Mouse (Mus musculus) frontal cortex, adult (tissue): Measurements from ENCODE around the gene Tmco5.
A peak's percentile ranks its signal among the peaks of the same experiment; 100 is the strongest.
"Not testable (repeated sequence)": the region's sequence is repeated elsewhere in the genome, so short reads cannot be mapped to it uniquely, and the experiment has no call there.

Experiments
- ATAC-seq: cut with Nextera tagmentation; 2 replicates; pipeline ENCODE4 v1.9.2; 2017; ENCODE audit warnings: mild to moderate bottlenecking, moderate library complexity, mixed read lengths; ENCODE audit not compliant: low TSS enrichment

The Tmco5 gene

DNA sequence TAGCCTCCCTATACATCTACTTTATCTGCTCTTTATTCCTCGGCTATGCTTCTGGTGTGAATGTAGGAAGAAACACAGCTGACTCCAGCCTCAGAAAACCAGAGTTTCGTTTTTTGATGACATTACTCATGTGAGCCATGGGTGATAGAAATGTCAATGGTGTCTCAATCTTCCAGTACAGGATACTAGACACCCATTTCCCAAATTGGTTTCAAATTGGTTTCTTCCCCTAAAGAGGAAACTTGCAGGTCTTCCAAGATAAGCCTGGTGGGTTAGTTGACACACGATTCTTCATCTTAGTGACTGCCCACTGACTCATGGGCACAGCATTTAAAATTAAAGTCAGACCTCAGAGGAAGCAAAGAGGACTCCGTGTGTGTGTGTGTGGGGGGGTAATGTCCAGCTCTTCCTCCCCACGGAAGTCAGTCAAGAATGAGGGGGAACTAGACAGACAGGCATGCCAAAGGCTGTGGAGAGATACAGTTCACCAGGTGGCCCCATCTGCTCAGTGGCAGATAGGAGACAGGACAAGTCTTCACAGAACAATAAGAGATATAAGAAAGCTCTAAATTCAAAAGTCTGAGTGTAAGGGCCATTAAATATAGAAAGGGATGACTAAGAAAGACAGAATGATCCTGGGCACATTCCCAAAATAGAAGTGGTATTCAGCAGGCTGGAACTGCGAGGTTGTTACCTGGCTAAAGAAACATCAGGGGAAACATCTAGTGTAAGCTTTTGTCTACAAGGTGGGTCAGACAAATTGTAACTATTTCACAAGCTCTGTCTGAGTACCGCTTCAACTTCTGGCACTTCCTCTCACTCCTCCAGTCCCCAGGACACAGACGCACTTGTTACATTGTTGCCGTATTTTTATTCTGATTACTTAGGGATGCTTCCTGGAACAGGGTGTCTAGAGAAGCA is 44.3 kb downstream of the Tmco5 start:
- peak; percentile 53 for ATAC-seq

DNA sequence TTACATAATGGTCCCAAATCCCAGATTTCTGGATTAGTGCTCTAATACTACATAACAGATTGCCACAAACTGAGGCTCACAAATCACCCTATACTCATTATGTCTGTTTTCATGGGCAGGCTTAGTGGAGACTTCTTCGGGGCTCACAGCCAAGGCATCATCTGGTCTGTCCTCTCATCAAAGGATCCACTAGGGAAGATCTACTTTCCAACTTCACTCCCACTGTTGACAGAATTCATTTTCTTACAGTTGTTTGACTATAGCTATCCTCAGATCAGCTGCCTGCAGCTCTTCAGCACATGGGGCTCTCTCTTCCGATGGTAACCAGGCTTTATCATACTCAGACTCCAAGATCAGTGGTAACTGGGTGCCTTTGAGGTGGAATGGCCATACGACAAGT is 45.2 kb downstream of the Tmco5 start:
- ATAC-seq, result peak; percentile 70

DNA sequence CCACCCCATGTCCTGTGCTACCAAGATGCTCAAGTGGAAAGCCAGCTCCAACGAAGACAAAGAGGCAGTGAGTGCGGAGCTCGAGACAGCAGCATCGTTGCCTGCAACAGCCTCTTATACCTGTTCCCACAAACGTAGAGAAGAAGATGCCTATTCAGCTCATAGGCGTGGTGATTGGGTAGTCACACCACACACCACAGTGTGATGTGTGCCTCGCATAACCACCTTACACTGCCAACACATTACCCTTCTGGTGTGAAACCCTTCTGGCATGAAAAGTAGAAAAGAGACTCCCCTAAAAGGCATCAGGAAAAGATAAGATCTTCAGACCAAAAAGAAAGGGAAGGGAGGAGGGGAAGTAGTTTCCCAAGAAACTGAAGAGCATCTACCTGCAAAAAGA is 45.8 kb downstream of the Tmco5 start:
- ATAC-seq, result peak; percentile 41

DNA sequence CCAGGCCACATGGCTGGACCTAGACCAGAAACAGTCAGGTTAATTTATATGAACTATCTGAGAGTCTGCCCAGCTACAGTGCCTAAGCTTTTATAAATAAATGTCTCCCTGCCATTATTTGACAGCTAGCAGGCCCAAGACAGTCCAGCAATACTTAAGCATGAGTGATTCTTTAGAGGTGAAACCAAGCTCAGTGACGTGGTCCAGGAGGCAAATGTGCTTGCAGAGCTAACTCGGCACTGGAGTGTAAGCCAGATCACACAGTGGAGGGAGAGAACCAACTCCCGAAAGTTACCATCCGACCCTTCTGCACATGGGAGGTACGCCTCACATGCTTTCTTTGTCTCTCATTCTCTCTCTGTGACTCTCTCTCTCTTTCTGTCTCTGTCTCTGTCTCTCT is 46.7 kb downstream of the Tmco5 start:
- ATAC-seq, result no peak

DNA sequence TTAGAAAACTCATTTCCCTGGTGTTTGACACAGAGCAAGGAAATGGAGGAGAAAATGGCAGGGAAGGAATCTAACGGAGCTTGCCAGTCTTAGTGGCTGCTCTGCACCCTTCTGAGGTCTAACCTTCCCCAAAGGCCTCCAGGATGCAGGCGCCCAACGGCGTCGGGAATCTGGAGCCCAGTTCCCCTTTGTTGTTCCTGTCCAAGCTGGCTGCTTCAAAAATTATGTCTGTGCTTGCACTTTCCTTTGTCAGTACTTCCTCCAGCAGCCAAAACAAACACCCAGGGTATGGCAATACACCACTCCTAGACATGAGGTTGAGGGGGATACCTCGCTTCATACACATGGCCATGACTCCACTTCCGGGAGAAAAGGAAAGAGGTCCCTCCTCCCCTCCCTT is 53.7 kb downstream of the Tmco5 start:
- no peak for ATAC-seq

- not testable (repeated sequence) for ATAC-seq
Observed at GRCm38 (mm10) chr2:116934236-116934635, 55.7 kb downstream of the Tmco5 start.

GRCm38 (mm10) chr2:116934776-116935175 is 56.3 kb downstream of the Tmco5 start:
- no peak for ATAC-seq

DNA sequence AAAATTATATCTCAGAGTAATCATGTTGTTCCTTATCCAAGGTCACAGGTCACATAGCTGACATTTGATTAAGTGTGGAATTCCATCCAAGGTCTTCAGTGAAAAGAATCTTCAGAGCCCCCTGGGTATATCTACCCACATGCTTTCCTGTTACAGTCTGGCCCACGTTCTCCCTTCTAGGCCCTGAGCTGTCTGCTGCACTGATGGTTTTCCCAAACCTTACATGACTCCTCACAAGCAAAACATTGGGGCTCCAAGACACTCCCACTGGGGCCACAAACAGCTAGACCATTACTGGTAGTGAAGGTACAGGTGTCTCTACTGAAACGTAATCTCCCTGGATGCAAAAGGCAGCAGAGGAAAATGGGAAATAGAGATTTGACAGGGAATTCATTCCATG is 57.9 kb downstream of the Tmco5 start:
- ATAC-seq, result no peak

DNA sequence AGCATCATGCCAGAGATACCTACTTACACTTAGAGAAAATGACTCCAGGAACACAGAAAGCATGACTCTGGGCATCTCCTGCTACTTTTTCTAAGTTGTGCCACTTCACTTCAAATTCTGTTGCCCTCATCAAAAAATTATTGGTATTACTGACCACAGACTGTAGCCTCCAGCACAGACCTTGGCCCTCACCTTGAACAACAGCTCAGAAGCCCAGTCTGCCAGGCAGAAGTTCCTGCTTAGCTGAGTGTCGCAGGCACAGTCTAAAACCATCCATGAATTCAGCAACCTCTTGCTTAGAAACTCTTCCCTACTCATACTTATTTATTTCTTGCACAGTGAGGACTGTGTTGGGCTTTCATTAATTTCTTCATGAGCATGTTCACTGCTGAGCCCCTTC is 58.7 kb downstream of the Tmco5 start:
- ATAC-seq, result no peak

DNA sequence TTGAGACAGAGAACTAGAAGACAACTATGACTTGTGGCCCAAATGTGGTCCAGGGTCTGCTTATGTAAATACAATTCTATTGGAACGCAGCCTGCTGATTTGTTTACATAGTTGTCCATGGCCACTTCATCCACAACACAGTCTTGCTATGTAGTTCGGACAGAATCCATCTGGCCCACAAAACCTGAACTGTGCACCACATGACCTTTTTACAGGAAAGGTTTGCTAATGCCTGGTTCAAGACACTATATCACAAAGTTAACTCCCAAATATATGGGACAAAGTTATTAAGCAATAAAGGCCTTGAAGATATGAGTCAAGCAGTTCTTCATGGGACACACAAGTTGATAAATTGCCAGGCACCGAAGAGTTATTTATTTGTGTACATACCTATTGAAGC is 63.3 kb downstream of the Tmco5 start:
- no peak for ATAC-seq
